Mouse (Mus musculus) kidney, adult 2 months (tissue): Measurements from ENCODE around the gene Acly.

ENCODE experiments used
- CTCF ChIP-seq: fragments of 200-500 bp; conservative IDR thresholded peaks from 2 replicates; pipeline ENCODE4 v1.5.1; 2011; ENCODE audit warnings: low read depth, mild to moderate bottlenecking, control low read depth, low read length, moderate library complexity, mixed read lengths; ENCODE audit not compliant: insufficient read depth, insufficient read length
- POLR2A ChIP-seq: fragments of 200-500 bp; IDR thresholded peaks from one replicate; pipeline ENCODE4 v1.6.1; 2011; ENCODE audit warnings: low read depth, low read length, control low read depth

DNA sequence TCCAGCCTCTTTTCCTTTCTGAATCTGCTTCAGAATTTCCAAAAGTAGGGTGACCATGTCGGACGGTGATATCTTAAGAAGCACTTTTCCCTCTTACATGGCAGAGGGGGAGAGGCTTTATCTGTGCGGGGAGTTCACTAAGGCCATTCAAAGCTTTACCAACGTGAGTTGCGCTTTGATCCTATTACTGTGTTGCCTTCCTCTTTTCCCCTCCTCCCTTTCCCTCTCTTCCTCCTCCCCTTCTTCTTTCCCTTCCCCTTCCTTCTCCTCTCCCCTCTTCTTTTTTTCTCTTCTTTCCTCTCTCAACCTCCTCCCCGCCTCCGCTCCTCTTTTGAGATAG lies 17.9 kb upstream of the Acly start:
- no peak for TF ChIP-seq POLR2A
- TF ChIP-seq CTCF = no peak
